Mouse (Mus musculus): ENCODE data around the gene Xxylt1.

The Xxylt1 gene

DNA sequence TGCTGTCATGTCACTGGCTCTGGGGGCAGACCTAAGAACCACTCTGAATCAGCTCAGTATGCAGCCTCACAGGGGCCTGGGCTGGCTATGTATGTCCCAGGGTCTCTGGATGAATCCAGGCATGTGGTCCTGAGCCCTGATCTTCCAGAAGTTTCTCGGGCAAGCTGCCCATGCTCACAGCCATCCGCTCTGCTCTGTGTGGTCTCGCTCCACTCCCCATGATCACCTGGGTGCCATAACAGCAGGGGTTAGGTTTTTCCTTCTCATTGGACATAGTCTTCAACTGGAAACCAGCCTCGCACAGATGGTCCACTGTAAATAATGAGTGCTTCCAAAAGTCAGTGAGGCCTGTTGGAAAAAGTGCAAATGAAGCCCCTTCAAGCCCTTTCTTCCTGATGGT is 121.0 kb downstream of the Xxylt1 start:
- no peak for DNase-seq (ENCODE audit: low read depth, low spot score)

DNA sequence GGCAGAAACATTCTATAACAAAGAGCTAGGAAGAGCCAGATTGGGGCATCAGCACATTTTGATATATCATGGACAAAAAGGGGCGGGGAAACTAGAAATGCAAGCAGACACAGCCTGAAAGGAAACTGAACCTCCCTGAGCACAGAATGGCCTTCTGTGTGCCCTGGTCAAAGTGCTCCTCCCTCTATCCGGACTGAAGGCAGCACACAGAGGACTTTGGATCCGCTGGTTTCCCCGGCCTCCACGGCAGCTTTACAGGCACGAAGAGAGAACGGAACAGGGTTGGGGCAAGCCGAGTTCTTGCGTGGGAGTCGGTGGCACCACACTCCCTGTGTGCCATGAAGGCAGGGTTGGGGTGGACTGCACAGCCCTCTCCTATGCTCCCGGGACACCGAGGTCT is 121.5 kb downstream of the Xxylt1 start:
- DNase-seq (ENCODE audit: low read depth, low spot score) = no peak

DNA sequence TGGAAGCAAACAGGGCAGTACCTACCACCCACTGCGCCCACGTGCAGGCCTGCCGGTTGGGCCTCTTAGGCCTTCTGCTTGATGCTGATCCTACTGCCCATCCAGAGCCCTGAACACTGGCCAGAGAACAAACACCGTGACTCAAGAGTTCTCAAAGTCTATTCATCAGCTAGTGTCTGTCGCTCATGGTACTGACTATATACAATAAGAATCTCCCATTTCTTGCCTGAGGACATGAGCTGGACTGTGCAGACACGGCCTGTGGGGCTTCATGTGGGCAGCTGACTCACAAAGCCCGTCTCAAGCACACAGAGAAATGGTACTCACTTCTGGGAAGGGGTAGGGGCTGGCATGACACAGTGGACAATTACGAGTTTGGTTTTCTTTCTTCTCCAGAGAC is 125.1 kb downstream of the Xxylt1 start:
- DNase-seq (ENCODE audit: low read depth, low spot score) = no peak

DNA sequence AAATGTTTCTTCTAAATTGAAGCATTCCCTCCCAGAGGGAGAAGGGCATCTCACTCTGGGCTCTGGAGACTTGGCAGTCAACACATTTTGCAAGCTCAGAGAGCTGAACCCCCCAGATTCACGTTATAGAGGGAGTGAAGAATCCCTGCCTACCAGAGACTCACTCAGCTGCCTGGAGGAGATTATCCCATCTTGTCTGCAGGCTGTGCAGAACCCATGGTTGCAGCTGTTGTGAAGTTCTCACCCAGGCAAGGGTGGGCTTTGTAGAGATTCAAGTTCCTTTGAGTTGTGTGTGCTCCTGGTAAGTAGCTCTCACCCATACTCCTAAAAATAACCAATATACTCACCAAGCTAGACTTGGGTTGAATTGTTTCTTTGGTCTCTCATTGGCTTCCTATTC is 132.6 kb downstream of the Xxylt1 start:
- peak; percentile 76 for DNase-seq (ENCODE audit: low read depth, low spot score)

DNA sequence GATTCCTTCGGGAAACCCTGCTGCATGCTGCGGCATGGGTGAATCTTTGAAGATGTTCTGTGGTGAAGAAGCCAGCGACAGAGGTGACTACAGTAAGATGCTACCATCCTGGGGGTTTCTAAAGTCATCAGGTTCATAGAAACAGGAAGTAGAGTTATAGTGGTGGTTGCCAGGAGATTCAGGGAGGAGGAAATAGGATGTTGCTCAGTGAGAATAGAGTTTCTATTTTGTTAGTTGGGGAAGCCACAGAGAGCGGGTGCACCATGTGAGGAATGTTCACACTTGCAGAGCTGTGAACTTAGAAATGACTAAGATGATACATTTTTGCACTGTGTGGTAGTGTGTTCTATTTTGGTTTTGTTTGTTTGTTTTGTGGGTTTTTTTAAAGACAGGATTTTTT is 133.0 kb downstream of the Xxylt1 start:
- peak; percentile 78 for DNase-seq (ENCODE audit: low read depth, low spot score)

DNA sequence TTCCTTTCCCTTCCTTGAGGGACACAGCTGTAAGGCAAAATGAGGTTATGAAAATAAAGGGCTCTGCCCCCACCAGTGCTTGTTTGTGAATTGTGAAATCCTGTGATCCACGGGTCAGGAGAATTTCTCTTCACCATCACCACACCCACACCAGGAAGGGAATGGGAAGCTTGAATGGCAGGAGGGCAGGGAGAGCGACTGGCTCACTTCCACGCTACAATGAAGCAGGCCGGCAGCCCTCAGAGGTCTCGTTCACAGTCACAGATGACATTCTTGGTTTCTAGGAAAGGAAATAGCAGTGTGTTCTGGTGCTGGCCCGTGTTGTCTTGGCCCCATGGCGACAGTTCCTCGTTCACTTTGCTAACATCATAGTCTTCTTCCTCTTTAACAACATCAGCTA is 136.3 kb downstream of the Xxylt1 start:
- DNase-seq (ENCODE audit: low read depth, low spot score) = no peak

DNA sequence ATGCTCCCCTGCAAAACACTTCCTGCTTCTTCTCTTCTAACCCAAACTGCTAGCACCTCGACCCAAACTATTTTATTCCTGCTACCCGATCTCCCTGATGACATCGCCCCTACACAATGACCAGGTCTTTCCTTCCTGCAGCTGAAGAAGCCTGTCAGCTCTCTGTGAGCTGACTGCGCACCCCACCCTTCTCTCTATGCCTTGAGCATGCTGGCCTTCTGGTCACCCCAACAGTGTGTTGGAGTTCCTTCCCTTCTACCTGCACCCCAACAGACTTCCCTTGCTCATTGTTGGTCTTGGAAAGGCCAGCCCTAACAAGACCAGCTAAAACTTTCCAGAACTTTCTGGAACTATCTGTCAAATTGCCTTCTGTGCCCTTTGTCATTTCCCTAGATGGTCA is 137.3 kb downstream of the Xxylt1 start:
- DNase-seq (ENCODE audit: low read depth, low spot score) = no peak

DNA sequence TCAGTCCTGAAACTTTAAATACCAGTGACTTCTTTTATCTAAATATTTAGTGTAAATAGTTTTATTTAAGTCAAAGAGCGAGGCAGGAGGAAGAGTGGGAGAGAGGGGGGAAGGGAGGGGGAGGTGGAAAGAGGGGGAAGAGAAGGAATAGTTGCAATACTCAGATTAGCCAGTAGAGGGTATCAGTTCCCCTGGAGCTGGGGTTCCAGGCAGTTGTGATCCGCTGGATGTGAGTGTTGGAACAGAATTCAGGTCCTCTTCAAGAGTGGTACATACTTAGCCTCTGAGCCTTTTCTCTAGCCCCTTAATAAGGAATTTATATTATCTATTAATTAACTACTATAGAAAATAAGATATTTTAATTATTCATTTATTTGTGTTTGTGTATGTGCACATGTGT is 140.5 kb downstream of the Xxylt1 start:
- no peak for DNase-seq (ENCODE audit: low read depth, low spot score)

DNA sequence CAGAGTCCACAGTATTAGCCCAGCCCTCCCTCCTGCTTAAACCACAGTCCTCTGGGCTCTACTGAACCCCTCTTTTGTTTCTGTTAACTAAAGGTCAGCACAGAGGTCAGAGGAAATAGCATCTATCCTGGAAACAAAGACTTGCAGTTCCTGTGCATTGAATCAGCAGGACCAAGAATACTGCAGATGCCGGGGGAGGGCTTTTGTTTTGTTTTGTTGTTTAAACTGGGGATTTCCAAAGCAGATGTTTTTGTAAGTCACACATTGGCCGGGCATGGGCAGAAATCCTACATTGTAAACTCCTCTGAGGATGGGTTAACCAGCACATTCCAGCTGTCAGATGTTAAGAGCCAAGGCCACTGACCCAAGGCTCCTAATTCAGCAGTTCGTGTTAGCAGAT is 141.3 kb downstream of the Xxylt1 start:
- no peak for DNase-seq (ENCODE audit: low read depth, low spot score)

DNA sequence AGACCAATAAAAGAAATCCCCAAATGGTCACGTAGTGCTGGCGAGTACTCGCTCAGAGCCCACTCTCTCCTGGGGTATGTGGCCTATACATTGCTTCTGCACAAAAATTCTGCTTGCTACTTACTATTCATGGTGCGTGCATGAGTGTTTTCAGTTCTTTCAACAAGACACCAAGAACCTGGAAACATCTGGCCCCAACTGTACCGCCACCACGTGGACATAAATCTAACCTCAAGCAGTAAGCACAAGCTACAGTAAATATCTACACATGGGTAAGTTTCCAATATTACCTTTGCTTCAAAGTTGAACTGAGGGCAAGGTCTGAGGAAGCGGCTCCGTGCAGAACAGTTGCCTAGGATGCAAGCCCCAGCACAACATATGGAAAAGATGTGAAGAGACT is 142.0 kb downstream of the Xxylt1 start:
- DNase-seq (ENCODE audit: low read depth, low spot score) = no peak

DNA sequence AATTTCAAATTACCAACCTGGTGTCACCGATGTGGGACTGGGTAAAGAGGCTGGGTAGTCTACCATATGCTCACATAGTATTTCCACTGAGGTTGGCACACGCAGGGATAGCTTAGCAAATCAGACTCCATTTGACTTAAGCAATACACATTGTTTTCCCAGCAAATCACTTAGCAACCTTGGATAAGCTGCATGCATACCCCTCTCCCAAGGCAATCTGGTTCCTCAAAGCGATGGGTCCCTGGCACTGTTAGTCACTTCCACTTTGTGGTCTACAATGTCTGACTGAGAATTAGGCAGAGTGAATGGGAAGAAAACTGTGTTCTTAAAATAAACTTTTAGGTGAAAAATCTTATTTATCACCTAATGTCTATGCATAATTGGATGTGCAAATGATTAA is 142.6 kb downstream of the Xxylt1 start:
- DNase-seq (ENCODE audit: low read depth, low spot score) = no peak

DNA sequence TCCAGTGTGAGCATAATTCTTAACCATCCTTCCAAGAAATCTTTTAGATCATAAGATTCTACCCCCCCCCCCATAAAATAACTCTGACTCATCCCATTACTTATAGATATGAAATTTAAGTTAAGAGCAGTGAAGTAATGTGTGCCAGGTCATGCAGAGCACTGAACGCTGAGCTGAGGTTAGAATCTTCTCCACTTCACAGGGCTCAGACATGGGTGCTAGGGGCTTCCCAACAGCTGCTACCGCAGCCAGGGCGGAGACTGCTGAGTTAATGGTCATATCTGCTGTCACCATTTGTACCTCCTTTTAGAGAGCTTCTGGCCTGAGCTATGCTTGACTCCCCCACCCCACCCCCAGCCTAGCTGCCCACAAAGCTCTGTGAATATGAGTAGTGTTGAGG is 143.6 kb downstream of the Xxylt1 start:
- DNase-seq (ENCODE audit: low read depth, low spot score) = no peak

DNA sequence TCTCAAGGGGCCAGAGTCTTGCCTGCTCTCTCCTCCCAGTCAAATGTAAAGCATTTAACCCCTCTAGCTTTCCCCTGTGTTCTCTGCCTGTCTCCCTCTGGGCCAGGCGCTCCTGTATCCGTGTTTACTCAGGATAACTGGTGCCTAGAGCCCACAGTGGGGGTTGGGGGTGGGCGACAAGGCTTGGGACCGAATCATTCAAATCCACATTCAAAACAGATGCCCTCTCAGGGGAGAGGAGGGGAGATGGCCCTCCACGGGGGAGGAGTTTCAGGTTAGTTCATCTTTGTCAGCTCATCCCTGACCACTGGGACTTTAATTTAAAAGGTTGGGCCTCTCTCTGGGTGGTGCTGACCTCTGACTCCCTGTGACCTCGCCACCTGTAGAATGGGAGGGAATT is 144.8 kb downstream of the Xxylt1 start:
- no peak for DNase-seq (ENCODE audit: low read depth, low spot score)

DNA sequence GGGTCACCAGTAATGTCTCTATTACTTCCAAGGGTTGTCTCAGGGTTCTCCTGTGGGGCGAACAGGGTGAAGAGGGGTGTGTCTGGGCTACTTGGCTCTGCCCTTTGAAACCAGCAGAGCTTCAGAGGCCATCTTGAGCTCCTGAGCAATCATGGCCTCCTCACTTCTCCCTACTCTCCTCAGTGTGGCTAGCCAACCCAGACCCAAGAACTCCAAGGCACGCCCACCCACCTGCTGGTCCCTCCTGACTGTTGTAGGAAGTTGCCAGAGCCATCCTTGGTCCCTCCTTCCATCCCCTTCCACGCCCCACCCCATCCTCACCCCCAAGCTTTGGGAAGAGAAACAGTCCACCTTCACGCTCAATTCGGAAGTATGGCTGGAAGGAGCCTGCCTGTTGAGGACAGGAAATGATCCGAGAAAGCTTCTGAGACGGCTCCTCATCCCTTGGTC is 145.2 kb downstream of the Xxylt1 start:
- no peak for DNase-seq (ENCODE audit: low read depth, low spot score)

DNA sequence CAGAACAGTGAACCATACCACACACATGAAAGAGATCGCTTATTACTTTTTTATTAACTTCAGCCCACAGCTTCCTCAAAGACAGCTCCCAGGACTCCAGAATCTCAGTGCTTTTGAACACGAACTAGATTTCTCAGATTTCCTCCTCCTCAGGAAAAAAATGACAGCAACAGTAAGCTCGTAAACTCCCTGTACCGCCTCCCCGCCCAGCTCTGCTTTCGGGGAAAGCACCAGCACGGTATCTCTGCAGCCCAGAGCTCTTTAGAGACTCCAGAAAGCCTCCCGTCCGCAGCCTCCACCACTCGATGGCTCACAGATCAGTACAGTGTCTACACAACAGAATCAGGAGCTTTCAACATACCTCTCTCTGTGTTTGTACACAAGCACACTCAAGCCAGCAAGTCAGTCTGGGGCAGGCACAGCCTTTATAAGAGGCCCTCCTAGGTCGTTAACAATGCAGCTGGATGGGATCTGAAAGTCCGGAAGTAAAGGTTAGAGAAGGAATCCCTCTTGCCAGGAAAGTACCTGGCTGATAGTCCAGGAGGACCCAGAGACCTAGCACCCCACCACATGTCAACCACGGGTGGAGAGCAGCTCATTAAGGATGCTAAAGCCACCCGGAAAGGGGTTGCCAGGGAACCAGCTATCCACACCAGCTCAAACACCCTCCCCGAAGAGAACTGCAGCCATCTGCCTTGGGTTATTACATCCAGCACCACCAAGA is 146.1 kb downstream of the Xxylt1 start:
- peak; percentile 49 for DNase-seq (ENCODE audit: low read depth, low spot score)

DNA sequence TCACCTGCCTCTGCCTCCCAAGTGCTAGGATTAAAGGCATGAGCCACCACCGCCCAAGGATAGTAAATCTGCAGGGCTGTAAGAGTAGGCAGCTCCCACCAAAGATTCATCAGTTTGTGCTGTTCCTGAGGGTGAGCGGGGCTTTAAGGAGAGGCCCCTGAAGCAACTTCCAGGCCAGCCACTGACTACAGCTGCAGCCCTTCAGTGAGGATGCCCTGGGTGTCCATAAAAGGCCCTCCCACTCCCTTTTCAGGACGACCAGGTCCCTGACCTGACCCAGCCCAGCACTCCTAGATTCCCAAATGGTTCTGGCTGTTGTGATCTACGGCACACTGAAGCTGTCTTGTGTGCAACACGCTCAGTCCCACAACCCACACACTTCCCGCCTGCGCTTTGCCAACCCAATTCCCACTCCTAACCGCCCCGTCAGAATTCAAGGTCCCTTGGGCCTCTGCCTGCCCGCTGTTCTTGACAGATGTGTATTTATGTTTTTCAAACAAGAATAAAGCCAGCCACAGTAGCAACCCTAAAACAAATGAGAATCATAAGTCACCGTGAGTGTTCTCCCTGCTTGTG is 146.9 kb downstream of the Xxylt1 start:
- DNase-seq (ENCODE audit: low read depth, low spot score) = no peak

DNA sequence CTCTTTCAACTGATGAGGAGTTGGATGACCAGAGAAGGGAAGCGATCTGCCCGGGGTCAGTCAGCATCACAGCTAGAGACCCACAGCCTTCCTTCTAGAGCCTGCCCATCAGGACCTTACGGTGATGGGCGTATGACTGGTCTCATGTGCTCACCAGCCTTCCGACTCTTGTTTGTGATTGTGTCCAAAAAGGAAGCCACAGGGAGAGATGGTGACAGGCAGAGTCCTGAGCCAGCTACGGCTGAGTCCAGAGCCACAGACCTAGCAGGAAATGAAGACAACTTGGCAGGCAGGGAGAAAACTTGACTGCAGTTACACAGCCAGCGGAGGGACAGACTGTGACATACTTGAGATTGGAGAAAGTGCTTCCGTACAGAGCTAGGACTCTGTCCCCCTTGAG is 147.9 kb downstream of the Xxylt1 start:
- DNase-seq (ENCODE audit: low read depth, low spot score) = no peak

DNA sequence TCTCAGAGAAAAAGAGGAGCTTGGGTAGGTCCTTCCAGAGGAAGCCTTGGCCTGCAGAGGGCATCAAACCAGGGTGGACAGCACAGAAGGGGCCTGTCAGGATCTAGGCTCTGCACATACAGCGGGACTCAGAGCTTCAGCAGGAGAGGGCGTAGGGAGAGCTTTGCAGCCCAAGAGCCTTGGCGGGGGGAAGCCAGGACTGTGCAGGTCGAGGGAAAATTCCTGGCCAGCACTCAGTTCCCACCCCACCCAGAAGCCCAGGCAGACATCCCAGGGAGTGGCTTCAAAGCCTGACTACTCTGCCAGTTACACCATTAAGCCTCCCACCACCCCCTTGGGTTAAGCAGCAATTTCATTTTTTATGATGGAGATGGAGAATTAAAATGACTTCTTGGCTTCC is 148.4 kb downstream of the Xxylt1 start:
- no peak for DNase-seq (ENCODE audit: low read depth, low spot score)

DNA sequence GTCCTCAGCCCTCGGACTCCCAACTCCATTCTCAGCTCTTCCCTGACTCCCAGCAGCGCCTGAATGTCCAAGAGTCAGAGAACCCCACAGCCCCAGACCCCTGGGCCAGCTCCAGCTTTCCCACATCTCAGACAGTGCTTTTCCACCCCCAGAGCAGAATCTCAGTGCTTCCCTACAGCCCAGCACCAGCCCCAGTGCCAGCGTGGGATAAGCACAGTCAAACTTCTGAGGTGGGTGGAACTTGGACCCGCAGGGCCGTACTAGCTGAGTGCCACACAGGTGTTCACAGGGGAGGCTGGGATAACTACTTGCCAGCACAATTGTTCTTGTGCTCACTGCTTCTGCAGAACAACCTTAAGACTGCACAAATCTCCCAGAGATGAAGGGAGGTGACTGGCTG is 149.0 kb downstream of the Xxylt1 start:
- peak; percentile 68 for DNase-seq (ENCODE audit: low read depth, low spot score)

DNA sequence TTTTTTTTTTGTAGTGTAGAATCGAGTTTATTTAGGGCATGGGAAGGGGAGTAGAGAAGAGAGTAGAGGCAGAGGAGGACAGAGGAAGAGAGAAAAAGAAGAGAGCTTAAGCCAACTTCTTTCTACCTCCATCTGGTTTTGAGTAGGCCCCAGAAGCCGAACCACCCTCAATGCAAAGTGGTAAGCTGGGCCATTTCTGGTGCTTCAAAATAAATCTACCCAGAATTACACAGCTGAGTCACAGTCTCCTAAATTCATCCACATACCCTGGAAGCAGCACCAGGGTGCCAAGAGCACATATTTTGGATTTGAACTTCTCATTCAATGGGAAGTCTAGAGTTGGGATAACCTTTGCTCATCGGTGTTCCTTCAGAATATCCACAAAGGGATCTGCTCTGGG is 152.1 kb downstream of the Xxylt1 start:
- DNase-seq (ENCODE audit: low read depth, low spot score) = peak; percentile 86

DNA sequence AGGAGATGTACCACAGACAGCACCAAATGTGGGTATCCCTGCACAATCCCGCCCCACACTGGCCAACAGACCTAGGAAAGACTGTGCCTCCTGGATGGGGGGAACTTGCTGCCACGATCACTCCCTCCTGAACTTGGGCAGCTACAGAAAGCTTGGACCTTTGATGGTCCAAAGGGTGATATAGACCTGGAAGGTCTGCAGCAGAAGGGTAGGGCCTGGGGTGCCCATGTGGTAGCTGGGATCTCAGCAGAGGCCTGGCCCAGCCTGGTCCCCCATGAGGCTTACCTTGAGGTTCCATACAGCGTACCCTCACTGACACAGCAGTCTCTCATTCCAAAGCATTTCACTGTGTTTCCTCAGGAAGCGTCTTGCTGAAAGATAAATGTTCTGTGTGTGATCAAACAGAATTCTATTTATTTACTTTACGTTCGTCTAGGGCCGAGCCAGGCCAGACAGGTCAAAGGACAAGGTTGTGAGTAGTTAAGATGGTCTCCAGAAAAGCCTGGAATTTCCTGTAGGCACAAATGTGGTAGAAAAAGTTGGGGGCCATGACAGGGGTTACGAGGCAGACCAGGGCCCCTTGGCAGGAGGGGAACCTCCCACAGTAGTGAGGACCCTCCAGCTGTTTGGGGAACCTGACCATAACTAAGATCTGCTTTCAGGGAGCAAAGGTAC is 153.0 kb downstream of the Xxylt1 start:
- DNase-seq (ENCODE audit: low read depth, low spot score) = no peak

DNA sequence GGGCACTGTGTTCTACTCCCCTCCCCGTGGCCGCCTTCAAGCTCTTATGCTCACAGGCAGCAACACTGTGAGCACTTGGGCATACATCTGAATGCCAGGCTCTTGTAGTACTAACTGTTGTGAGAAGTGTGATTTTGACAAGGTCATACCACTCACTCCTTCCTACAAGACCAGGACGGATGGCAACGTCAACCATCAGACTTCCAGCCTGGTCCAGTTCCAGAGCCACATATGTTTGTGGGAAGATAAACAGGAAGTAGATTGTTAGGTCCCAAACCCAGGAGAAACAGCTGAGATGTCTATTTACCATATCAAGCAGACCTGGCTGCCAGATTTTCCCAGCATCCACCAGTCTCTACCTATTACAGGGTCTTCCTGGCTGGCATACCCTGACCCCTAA is 155.7 kb downstream of the Xxylt1 start:
- no peak for DNase-seq (ENCODE audit: low read depth, low spot score)

DNA sequence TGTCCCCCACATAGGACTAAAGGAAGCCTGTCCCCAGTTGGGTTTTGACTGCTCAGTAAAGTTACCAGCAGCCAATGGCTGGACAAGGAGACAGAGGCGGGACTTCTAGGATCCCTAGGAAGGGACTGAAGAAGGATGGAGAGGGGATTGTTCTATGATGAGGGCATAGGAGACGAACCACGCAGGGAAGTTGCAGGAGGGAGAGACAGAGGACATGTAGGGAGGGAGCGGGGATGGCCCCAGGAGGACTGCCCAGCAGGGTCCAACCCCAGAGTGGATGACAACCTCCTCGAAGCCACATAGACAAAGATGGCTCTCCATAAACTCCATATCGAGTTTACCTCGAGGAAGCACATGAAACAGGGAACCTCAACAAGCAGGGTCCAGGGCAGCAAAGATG is 157.3 kb downstream of the Xxylt1 start:
- DNase-seq (ENCODE audit: low read depth, low spot score) = no peak
